Mouse (Mus musculus) heart, embryonic 12.5 days (tissue): ENCODE measurements around the gene Ubash3b. TPM values are rescaled to one million over a fixed set of nuclear protein-coding genes. Genes with fewer than 3 reads are reported as not detected.

Experiments used
- ATAC-seq: fragments of 200-750 bp; cut with Nextera tagmentation; 2 replicates; pipeline ENCODE4 v1.8.0; 2017; ENCODE audit warnings: moderate TSS enrichment, moderate library complexity; ENCODE audit not compliant: insufficient number of reproducible peaks, low FRiP score
- H3K27ac ChIP-seq: fragments of 300-500 bp; sonication (generic); 2 replicates; pipeline ENCODE4 v1.5.1; 2016; ENCODE audit warnings: mild to moderate bottlenecking, moderate library complexity; ENCODE audit not compliant: poor library complexity, severe bottlenecking
- H3K27me3 ChIP-seq: fragments of 300-500 bp; sonication (generic); replicated peaks from 2 replicates; pipeline ENCODE4 v1.6.1; 2016; ENCODE audit warnings: mild to moderate bottlenecking, moderate library complexity
- H3K36me3 ChIP-seq: fragments of 300-500 bp; sonication (generic); 2 replicates; pipeline ENCODE4 v1.6.1; 2016; ENCODE audit warnings: mild to moderate bottlenecking, moderate library complexity
- H3K4me1 ChIP-seq: fragments of 300-500 bp; sonication (generic); replicated peaks from 2 replicates; pipeline ENCODE4 v1.6.1; 2016; ENCODE audit warnings: mild to moderate bottlenecking
- H3K4me2 ChIP-seq: fragments of 300-500 bp; sonication (generic); 2 replicates; pipeline ENCODE4 v1.6.1; 2016; ENCODE audit warnings: mild to moderate bottlenecking, moderate library complexity
- H3K4me3 ChIP-seq: fragments of 300-500 bp; sonication (generic); 2 replicates; pipeline ENCODE4 v1.5.1; 2016; ENCODE audit warnings: mild to moderate bottlenecking
- H3K9ac ChIP-seq: fragments of 300-500 bp; sonication (generic); 2 replicates; pipeline ENCODE4 v1.6.1; 2016; ENCODE audit warnings: mild to moderate bottlenecking, moderate library complexity
- H3K9me3 ChIP-seq: fragments of 300-500 bp; sonication (generic); replicated peaks from 2 replicates; pipeline ENCODE4 v1.6.1; 2016; ENCODE audit warnings: mild to moderate bottlenecking, moderate library complexity
- WGBS: fragments of 180-500 bp; shearing (Covaris S2); methylation state at CpG from one replicate; pipeline ENCODE4 v1.1.7; 2016; 5-methylcytosine and 5-hydroxymethylcytosine counted together
- polyA plus RNA-seq: library from polyadenylated mRNA; unstranded; fragments of >200 nt; fragmentation: Nextera tagmentation; extraction: Ambion mirVana; gene quantifications from 2 replicates; pipeline ENCODE4 v1.2.1, GENCODE M21; 2016

Ubash3b gene
- polyA plus RNA-seq, 1 experiment from 2014 or later: 13.3 TPM

GRCm38 (mm10) chr9:41151491-41151890 lies 10.0 kb downstream of the Ubash3b start:
- peaks cover 52% of the 10 kb centered on the region for H3K4me1 ChIP-seq
- H3K4me2 ChIP-seq: no peak overlapping the region
- no peak for ATAC-seq
- no peaks in the 10 kb centered on the region for H3K9me3 ChIP-seq
- no peaks in the 10 kb centered on the region for H3K36me3 ChIP-seq
- no peaks in the 10 kb centered on the region for H3K27me3 ChIP-seq
- H3K27ac ChIP-seq: no peak overlapping the region
- no peak overlapping the region for H3K4me3 ChIP-seq
- 86% methylated on average over 4 of the region's 4 CpGs for WGBS
- no peak overlapping the region for H3K9ac ChIP-seq

GRCm38 (mm10) chr9:41149896-41150295 lies 11.6 kb downstream of the Ubash3b start:
- peaks cover 52% of the 10 kb centered on the region for H3K4me1 ChIP-seq

GRCm38 (mm10) chr9:41149079-41149676 lies 12.3 kb downstream of the Ubash3b start:
- H3K27me3 ChIP-seq: no peaks in the 10 kb centered on the region
- no peak overlapping the region for H3K4me3 ChIP-seq
- no peak overlapping the region for H3K4me2 ChIP-seq
- no peaks in the 10 kb centered on the region for H3K36me3 ChIP-seq
- H3K4me1 ChIP-seq: peaks cover 52% of the 10 kb centered on the region
- H3K9ac ChIP-seq: no peak overlapping the region
- 74% methylated on average over 6 of the region's 6 CpGs for WGBS
- no peaks in the 10 kb centered on the region for H3K9me3 ChIP-seq
- ATAC-seq: no peak
- no peak overlapping the region for H3K27ac ChIP-seq

More at GRCm38 (mm10) chr9:41149896-41150295, 11.6 kb downstream of the Ubash3b start:
- H3K9me3 ChIP-seq: no peaks in the 10 kb centered on the region
- 19% methylated on average over 2 of the region's 2 CpGs for WGBS
- no peak overlapping the region for H3K9ac ChIP-seq
- no peak overlapping the region for H3K4me3 ChIP-seq
- no peak overlapping the region for H3K4me2 ChIP-seq
- H3K36me3 ChIP-seq: no peaks in the 10 kb centered on the region
- H3K27me3 ChIP-seq: no peaks in the 10 kb centered on the region
- ATAC-seq: no peak
- no peak overlapping the region for H3K27ac ChIP-seq

GRCm38 (mm10) chr9:41148600-41148999 lies 12.9 kb downstream of the Ubash3b start:
- Histone ChIP-seq H3K4me1 (peaks cover 48% of the 10 kb centered on the region), H3K9me3 (no peaks in the 10 kb centered on the region), H3K4me2 (no peak overlapping the region), H3K36me3 (no peaks in the 10 kb centered on the region), H3K27me3 (no peaks in the 10 kb centered on the region), H3K4me3 (no peak overlapping the region), H3K9ac (no peak overlapping the region), H3K27ac (no peak overlapping the region)
- ATAC-seq: no peak
- 82% methylated on average over 7 of the region's 7 CpGs for WGBS

GRCm38 (mm10) chr9:41147203-41147842 lies 14.2 kb downstream of the Ubash3b start:
- H3K27ac ChIP-seq: no peak overlapping the region
- peaks cover 35% of the 10 kb centered on the region for H3K4me1 ChIP-seq
- ATAC-seq: no peak
- no peak overlapping the region for H3K4me3 ChIP-seq
- no peaks in the 10 kb centered on the region for H3K9me3 ChIP-seq
- 54% methylated on average over 13 of the region's 13 CpGs for WGBS
- no peak overlapping the region for H3K9ac ChIP-seq
- no peaks in the 10 kb centered on the region for H3K27me3 ChIP-seq
- H3K4me2 ChIP-seq: no peak overlapping the region
- no peaks in the 10 kb centered on the region for H3K36me3 ChIP-seq

GRCm38 (mm10) chr9:41143825-41144224 lies 17.7 kb downstream of the Ubash3b start:
- H3K36me3 ChIP-seq: no peaks in the 10 kb centered on the region
- peaks cover 27% of the 10 kb centered on the region for H3K4me1 ChIP-seq
- H3K4me3 ChIP-seq: no peak overlapping the region
- no peak overlapping the region for H3K27ac ChIP-seq
- no peaks in the 10 kb centered on the region for H3K9me3 ChIP-seq
- H3K4me2 ChIP-seq: no peak overlapping the region
- no peak overlapping the region for H3K9ac ChIP-seq
- H3K27me3 ChIP-seq: no peaks in the 10 kb centered on the region
- ATAC-seq: no peak
- WGBS: 81% methylated on average over 15 of the region's 15 CpGs

- 63% methylated on average over 3 of the region's 3 CpGs for WGBS
- H3K4me3 ChIP-seq: no peak overlapping the region
- no peak overlapping the region for H3K27ac ChIP-seq
- no peaks in the 10 kb centered on the region for H3K9me3 ChIP-seq
- H3K27me3 ChIP-seq: no peaks in the 10 kb centered on the region
- no peak overlapping the region for H3K9ac ChIP-seq
- peaks cover 29% of the 10 kb centered on the region for H3K4me1 ChIP-seq
- no peaks in the 10 kb centered on the region for H3K36me3 ChIP-seq
- no peak overlapping the region for H3K4me2 ChIP-seq
- ATAC-seq: no peak
Measured at GRCm38 (mm10) chr9:41143115-41143514, 18.4 kb downstream of the Ubash3b start.

GRCm38 (mm10) chr9:41141026-41141425 lies 20.5 kb downstream of the Ubash3b start:
- Histone ChIP-seq H3K27ac (no peak overlapping the region), H3K4me2 (no peak overlapping the region), H3K9me3 (no peaks in the 10 kb centered on the region), H3K9ac (no peak overlapping the region), H3K36me3 (no peaks in the 10 kb centered on the region), H3K4me3 (no peak overlapping the region), H3K27me3 (no peaks in the 10 kb centered on the region), H3K4me1 (peaks cover 30% of the 10 kb centered on the region)
- WGBS: 69% methylated on average over 2 of the region's 2 CpGs
- ATAC-seq: no peak

- WGBS: 20% methylated on average over 6 of the region's 6 CpGs
- no peak overlapping the region for H3K4me3 ChIP-seq
- no peaks in the 10 kb centered on the region for H3K9me3 ChIP-seq
- peaks cover 30% of the 10 kb centered on the region for H3K4me1 ChIP-seq
- H3K36me3 ChIP-seq: no peaks in the 10 kb centered on the region
- H3K4me2 ChIP-seq: no peak overlapping the region
- H3K9ac ChIP-seq: no peak overlapping the region
- peak overlapping the region; percentile 31; the same call in 1 of the 2 replicates for H3K27ac ChIP-seq
- no peak for ATAC-seq
- H3K27me3 ChIP-seq: no peaks in the 10 kb centered on the region
Measured at GRCm38 (mm10) chr9:41138987-41139808, 22.3 kb downstream of the Ubash3b start.

GRCm38 (mm10) chr9:41136691-41137467 lies 24.6 kb downstream of the Ubash3b start:
- no peak overlapping the region for H3K27ac ChIP-seq
- no peak overlapping the region for H3K4me3 ChIP-seq
- WGBS: 59% methylated on average over 7 of the region's 7 CpGs
- H3K4me2 ChIP-seq: no peak overlapping the region
- no peaks in the 10 kb centered on the region for H3K9me3 ChIP-seq
- no peak for ATAC-seq
- no peaks in the 10 kb centered on the region for H3K27me3 ChIP-seq
- no peak overlapping the region for H3K9ac ChIP-seq
- no peaks in the 10 kb centered on the region for H3K36me3 ChIP-seq
- peaks cover 30% of the 10 kb centered on the region for H3K4me1 ChIP-seq

- ATAC-seq: no peak
- no peak overlapping the region for H3K9ac ChIP-seq
- no peaks in the 10 kb centered on the region for H3K9me3 ChIP-seq
- H3K4me1 ChIP-seq: peaks cover 33% of the 10 kb centered on the region
- WGBS: 94% methylated on average over 2 of the region's 2 CpGs
- no peak overlapping the region for H3K4me3 ChIP-seq
- no peak overlapping the region for H3K27ac ChIP-seq
- H3K27me3 ChIP-seq: no peaks in the 10 kb centered on the region
- H3K36me3 ChIP-seq: no peaks in the 10 kb centered on the region
- H3K4me2 ChIP-seq: no peak overlapping the region
Measured at GRCm38 (mm10) chr9:41136273-41136672, 25.2 kb downstream of the Ubash3b start.
